Mouse (Mus musculus) midbrain, postnatal 0 days (tissue): ENCODE measurements at regions not wholly inside any gene's neighbourhood (a gene's known extent, or its start where the extent isn't known, plus 50 kb on each side); places are given as distances from the start of the nearest gene placed in this dataset.
A peak's percentile ranks its signal among the peaks of the same experiment; 100 is the strongest.

ENCODE experiments used
- ATAC-seq: fragments of 200-750 bp; cut with Nextera tagmentation; 2 replicates; pipeline ENCODE4 v1.8.0; 2017; ENCODE audit warnings: moderate number of reproducible peaks, mild to moderate bottlenecking, moderate TSS enrichment, moderate library complexity; ENCODE audit not compliant: low FRiP score
- DNase-seq: peaks from one replicate; pipeline ENCODE4 v3.0.0-alpha.2; 2015; ENCODE audit warnings: low spot score
- H3K27ac ChIP-seq: fragments of 300-500 bp; sonication (generic); 2 replicates; pipeline ENCODE4 v1.5.1; 2014; ENCODE audit warnings: low read depth, mild to moderate bottlenecking, low read length, mixed read lengths
- H3K27me3 ChIP-seq: fragments of 300-500 bp; sonication (generic); 2 replicates; pipeline ENCODE4 v1.6.1; 2014; ENCODE audit warnings: low read length, control low read depth, mixed read lengths; ENCODE audit not compliant: insufficient read depth
- H3K36me3 ChIP-seq: fragments of 300-500 bp; sonication (generic); 2 replicates; pipeline ENCODE4 v1.6.1; 2014; ENCODE audit warnings: low read length, control low read depth, mixed read lengths; ENCODE audit not compliant: insufficient read depth
- H3K4me1 ChIP-seq: fragments of 300-500 bp; sonication (generic); 2 replicates; pipeline ENCODE4 v1.6.1; 2014; ENCODE audit warnings: mild to moderate bottlenecking, control low read depth, antibody characterized with exemption, low read length, mixed read lengths; ENCODE audit not compliant: insufficient read depth
- H3K4me2 ChIP-seq: fragments of 300-500 bp; sonication (generic); 2 replicates; pipeline ENCODE4 v1.6.1; 2014; ENCODE audit warnings: low read depth, mild to moderate bottlenecking, low read length, mixed read lengths; ENCODE audit not compliant: poor library complexity, severe bottlenecking
- H3K4me3 ChIP-seq: fragments of 300-500 bp; sonication (generic); 2 replicates; pipeline ENCODE4 v1.5.1; 2014; ENCODE audit warnings: low read depth, mild to moderate bottlenecking, low read length, moderate library complexity
- H3K9ac ChIP-seq: fragments of 300-500 bp; sonication (generic); replicated peaks from 2 replicates; pipeline ENCODE4 v1.6.1; 2014; ENCODE audit warnings: mild to moderate bottlenecking, low read length, moderate library complexity, mixed read lengths; ENCODE audit not compliant: poor library complexity, severe bottlenecking
- H3K9me3 ChIP-seq: fragments of 300-500 bp; sonication (generic); 2 replicates; pipeline ENCODE4 v1.6.1; 2016; ENCODE audit warnings: low read length, control low read depth
- CTCF ChIP-seq: IDR thresholded peaks from 2 replicates; pipeline ENCODE4 v1.5.1; 2016; ENCODE audit warnings: antibody characterized with exemption, mild to moderate bottlenecking
- WGBS: fragments of 180-500 bp; shearing (Covaris S2); extraction: QIAGEN DNeasy Blood & Tissue Kit; methylation state at CpG from one replicate; pipeline ENCODE4 v1.1.7; 2014; 5-methylcytosine and 5-hydroxymethylcytosine counted together

- Histone ChIP-seq H3K9me3 (no peaks in the 10 kb centered on the region), H3K27ac (no peak overlapping the region), H3K27me3 (no peaks in the 10 kb centered on the region), H3K9ac (no peak overlapping the region), H3K36me3 (no peaks in the 10 kb centered on the region), H3K4me2 (no peak overlapping the region), H3K4me1 (no peaks in the 10 kb centered on the region), H3K4me3 (no peak overlapping the region)
- ATAC-seq (no peak), DNase-seq (no peak)
- no peak for TF ChIP-seq CTCF
Observed at GRCm38 (mm10) chr12:49732351-49732750, 347.4 kb downstream of the Gm43517 start.

GRCm38 (mm10) chr12:49737100-49737499, 352.1 kb downstream of the Gm43517 start:
- Histone ChIP-seq H3K9ac (no peak overlapping the region), H3K27ac (no peak overlapping the region), H3K9me3 (no peaks in the 10 kb centered on the region), H3K27me3 (no peaks in the 10 kb centered on the region), H3K4me3 (no peak overlapping the region), H3K4me2 (no peak overlapping the region), H3K36me3 (no peaks in the 10 kb centered on the region), H3K4me1 (no peaks in the 10 kb centered on the region)
- TF ChIP-seq CTCF: no peak
- 80% methylated on average over 4 of the region's 4 CpGs for WGBS
- DNase-seq (no peak), ATAC-seq (no peak)

DNA sequence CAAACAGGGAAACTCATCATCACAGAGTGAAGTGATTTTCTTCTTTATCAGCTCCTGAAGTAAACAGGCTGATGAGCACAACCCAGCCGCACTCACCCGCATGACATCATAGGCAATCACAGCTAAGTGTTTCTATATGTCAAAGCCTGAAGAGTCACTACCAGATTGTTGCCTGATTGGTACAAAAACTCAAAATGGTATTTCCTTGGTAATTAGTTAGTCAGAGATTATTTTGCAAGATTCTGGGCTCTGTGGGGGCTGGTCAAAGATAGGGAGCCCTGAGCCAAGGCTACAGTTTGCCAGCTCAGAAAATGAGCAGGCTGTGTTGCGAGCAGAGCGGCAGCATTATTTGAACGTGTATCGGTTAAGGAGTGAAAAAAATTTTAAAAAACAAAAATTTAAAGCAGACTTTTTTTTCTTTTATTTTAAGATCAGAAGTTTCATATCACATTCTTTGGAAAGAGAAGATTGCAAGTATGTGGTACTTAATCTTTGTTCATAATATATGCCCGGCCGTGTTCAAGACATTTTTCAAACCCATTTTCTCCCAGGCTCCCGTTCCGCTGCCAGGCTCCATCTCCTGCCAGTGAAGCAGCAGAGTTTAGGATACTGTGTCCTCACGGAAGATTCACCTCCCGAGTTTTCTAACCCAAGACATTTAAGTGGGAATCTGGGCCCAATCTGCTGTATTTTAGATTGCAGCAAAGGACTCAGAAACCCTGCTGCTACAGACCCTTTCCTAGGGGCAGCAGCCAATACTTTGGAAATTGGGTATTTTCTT, 355.2 kb downstream of the Gm43517 start:
- ATAC-seq: no peak
- Histone ChIP-seq H3K36me3 (no peaks in the 10 kb centered on the region), H3K4me3 (no peak overlapping the region), H3K9me3 (no peaks in the 10 kb centered on the region), H3K9ac (no peak overlapping the region), H3K4me1 (no peaks in the 10 kb centered on the region), H3K27me3 (no peaks in the 10 kb centered on the region), H3K4me2 (no peak overlapping the region), H3K27ac (no peak overlapping the region)
- 87% methylated on average over 12 of the region's 12 CpGs for WGBS
- DNase-seq: no peak
- TF ChIP-seq CTCF: no peak

DNA sequence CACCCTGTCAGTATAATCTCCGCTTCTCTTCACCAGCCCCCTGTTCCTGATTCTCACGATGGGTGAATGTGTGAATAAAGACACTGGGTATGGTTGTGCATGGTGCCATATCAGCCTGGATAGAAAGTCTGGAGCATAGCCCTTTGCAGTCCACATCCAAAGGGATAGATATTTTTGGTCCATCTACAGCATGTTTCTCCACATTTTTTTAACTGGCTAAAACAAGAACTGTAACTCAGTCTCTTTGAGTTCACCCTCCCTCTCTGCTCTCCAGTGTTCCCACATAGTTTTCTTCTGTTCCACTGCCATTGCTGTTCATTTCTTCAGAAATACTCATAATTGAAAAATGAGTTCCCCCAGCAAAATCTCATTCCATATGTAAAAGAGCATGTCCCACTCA, 358.4 kb downstream of the Gm43517 start:
- 80% methylated on average over 2 of the region's 2 CpGs for WGBS
- TF ChIP-seq CTCF: no peak
- no peaks in the 10 kb centered on the region for H3K9me3 ChIP-seq
- no peaks in the 10 kb centered on the region for H3K27me3 ChIP-seq
- H3K4me1 ChIP-seq: no peaks in the 10 kb centered on the region
- no peak for ATAC-seq
- no peak overlapping the region for H3K4me2 ChIP-seq
- no peak overlapping the region for H3K27ac ChIP-seq
- no peak overlapping the region for H3K4me3 ChIP-seq
- no peak overlapping the region for H3K9ac ChIP-seq
- no peaks in the 10 kb centered on the region for H3K36me3 ChIP-seq
- DNase-seq: no peak

- Histone ChIP-seq H3K36me3 (no peaks in the 10 kb centered on the region), H3K4me3 (no peak overlapping the region), H3K9me3 (no peaks in the 10 kb centered on the region), H3K4me1 (no peaks in the 10 kb centered on the region), H3K9ac (no peak overlapping the region), H3K4me2 (no peak overlapping the region), H3K27ac (no peak overlapping the region), H3K27me3 (no peaks in the 10 kb centered on the region)
- DNase-seq (peak; percentile 11), ATAC-seq (no peak)
- WGBS: 57% methylated on average over 2 of the region's 2 CpGs
- TF ChIP-seq CTCF: no peak
Observed at GRCm38 (mm10) chr12:49747081-49747480, 362.1 kb downstream of the Gm43517 start.

DNA sequence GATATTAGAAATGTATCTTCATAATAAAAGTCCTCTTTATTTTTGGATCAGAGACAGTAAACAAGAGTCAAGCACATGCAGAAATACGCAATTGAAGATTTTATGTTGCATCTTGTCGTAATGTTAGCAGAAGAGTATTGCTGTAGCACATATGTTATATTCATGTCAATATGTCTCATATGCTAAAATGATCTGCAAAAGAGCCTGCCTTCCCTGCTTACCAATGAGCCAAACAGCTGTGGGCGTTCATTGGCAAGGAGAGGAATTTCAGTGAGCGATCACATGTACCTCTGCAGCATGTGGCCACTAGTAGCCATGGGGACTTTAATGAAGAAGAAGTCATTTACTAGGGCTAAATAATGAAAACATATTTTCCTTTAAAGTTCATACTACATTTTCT, 373.4 kb downstream of the Gm43517 start:
- TF ChIP-seq CTCF: no peak
- H3K4me1 ChIP-seq: no peaks in the 10 kb centered on the region
- no peaks in the 10 kb centered on the region for H3K36me3 ChIP-seq
- ATAC-seq (no peak), DNase-seq (no peak)
- H3K9me3 ChIP-seq: no peaks in the 10 kb centered on the region
- no peak overlapping the region for H3K9ac ChIP-seq
- H3K4me2 ChIP-seq: no peak overlapping the region
- H3K4me3 ChIP-seq: no peak overlapping the region
- 82% methylated on average over 4 of the region's 4 CpGs for WGBS
- no peak overlapping the region for H3K27ac ChIP-seq
- no peaks in the 10 kb centered on the region for H3K27me3 ChIP-seq
